Mouse (Mus musculus) megakaryocyte, embryonic 14.5 days (primary cell): ENCODE results near the gene Clcn6.

ENCODE experiments used
- FLI1 ChIP-seq: IDR thresholded peaks from 2 replicates; pipeline ENCODE4 v1.6.1; 2012; ENCODE audit warnings: low read length, inconsistent platforms, mixed read lengths
- GATA1 ChIP-seq: IDR thresholded peaks from 3 replicates; pipeline ENCODE4 v1.6.1; 2012; ENCODE audit warnings: mixed read lengths, low read length, inconsistent platforms, borderline replicate concordance

DNA sequence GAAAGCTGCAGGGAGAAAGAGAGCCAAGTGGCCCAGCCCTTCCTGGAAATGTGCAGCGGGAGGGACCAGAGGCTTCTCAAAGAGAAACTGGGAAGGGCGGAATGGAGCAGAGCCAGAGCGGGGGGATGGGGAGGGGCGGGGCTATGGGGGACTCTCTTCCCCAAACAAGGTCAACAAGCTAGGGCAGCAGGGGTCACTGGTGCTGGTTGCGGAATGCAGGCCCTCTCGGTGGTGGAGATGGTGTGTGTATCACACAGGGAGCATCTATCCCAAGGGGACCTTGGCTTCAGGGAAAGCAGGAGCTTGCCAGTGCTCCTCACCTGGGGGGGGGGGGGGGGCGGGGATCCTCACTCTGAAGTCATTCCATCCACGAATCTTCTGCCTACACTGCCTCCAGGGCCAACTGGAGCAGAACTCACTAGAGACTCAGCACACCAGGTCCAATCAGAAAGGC lies 45.7 kb upstream of the Clcn6 start:
- TF ChIP-seq GATA1 (no peak), FLI1 (no peak)
